Mouse (Mus musculus): ENCODE measurements around the gene Lsamp. TPM values are rescaled to one million over a fixed set of nuclear protein-coding genes. Genes with fewer than 3 reads are reported as not detected.

Lsamp gene
- total and polyA plus RNA-seq, 2 experiments from 2014 or later = 122 to 157 TPM

DNA sequence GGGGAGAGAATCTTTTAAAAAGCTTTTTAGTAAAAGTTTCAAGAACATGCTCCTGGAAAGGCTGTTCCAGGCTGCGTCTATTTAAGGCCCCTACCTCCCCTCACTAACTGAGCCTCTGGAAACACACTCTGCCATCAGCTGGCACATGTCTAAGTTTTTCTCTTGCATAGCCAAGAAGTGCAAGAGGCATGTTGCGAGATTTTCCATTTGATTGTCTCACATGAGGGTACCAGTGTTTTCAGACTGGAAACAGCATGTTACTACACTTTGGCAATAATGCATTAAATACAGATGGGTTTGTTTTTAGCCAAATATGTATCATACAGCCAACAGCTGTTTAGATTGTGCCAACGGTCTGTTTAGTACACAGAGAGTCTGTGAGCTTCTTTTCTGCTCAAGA is 958.1 kb downstream of the Lsamp start:
- 70% methylated on average over 3 of the region's 3 CpGs for WGBS
- no peaks in the 10 kb centered on the region for H3K9me3 ChIP-seq (ENCODE audit: low read length)
- H3K4me3 ChIP-seq (ENCODE audit: low read length) = no peak overlapping the region
- no peaks in the 10 kb centered on the region for H3K27me3 ChIP-seq (ENCODE audit: insufficient read depth, low read length)
- no peak overlapping the region for H3K27ac ChIP-seq
- ATAC-seq = no peak
- H3K9ac ChIP-seq (replicated peaks; ENCODE audit: low read length) = no peak overlapping the region
- H3K36me3 ChIP-seq (ENCODE audit: insufficient read depth, low read length) = no peaks in the 10 kb centered on the region
- H3K4me1 ChIP-seq (ENCODE audit: insufficient read depth, low read length) = no peaks in the 10 kb centered on the region
- no peak for DNase-seq (ENCODE audit: low spot score)
- no peak for TF ChIP-seq CTCF (IDR thresholded peaks at IDR 0.05; ENCODE audit: low read depth)
- H3K4me2 ChIP-seq (ENCODE audit: low read depth, low read length) = no peak overlapping the region

DNA sequence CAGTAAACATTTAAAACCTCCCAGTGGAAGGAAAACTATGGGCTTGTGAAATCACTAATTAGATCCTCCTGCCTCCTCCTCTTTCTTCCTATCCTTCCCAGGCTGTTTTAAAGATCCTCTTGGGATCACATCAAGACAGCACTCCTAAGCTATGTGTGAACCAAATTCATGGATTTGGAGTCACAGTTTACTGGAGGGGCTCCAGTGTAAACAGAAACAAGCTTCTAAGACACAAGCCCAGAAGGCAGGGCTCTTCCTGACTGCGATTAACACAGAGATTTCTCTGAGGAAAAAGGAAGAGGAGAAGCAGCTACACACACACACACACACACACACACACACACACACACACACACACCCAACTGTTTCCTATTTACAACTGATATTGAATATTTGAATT is 961.7 kb downstream of the Lsamp start:
- DNase-seq (ENCODE audit: low spot score) = no peak
- no peaks in the 10 kb centered on the region for H3K36me3 ChIP-seq (ENCODE audit: insufficient read depth, low read length)
- TF ChIP-seq CTCF (IDR thresholded peaks at IDR 0.05; ENCODE audit: low read depth) = no peak
- H3K27me3 ChIP-seq (ENCODE audit: insufficient read depth, low read length) = no peaks in the 10 kb centered on the region
- H3K9me3 ChIP-seq (ENCODE audit: low read length) = no peaks in the 10 kb centered on the region
- no peak overlapping the region for H3K4me2 ChIP-seq (ENCODE audit: low read depth, low read length)
- no peaks in the 10 kb centered on the region for H3K4me1 ChIP-seq (ENCODE audit: insufficient read depth, low read length)
- no peak for ATAC-seq
- 27% methylated on average over 1 of the region's 1 CpGs for WGBS
- H3K27ac ChIP-seq = no peak overlapping the region
- H3K9ac ChIP-seq (replicated peaks; ENCODE audit: low read length) = no peak overlapping the region
- H3K4me3 ChIP-seq (ENCODE audit: low read length) = no peak overlapping the region

DNA sequence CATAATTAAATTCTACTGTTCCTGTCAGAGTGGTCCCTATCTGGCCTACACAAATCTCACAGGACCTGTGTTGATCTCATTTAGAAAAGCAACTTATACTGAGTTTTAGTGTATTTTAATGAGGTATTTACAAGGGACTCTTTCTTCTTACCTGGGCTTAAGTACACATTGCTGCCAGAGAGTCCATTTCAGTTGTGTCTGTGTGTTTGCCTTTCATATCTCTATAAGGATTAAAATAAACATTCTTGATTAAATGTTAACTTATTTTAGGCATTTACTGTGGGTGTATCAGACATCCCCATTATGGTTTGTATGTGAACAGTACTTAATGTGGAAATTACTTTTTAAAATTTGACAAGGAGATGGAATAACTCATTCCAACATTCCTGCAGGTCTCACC is 963.9 kb downstream of the Lsamp start:
- no peak overlapping the region for H3K4me2 ChIP-seq (ENCODE audit: low read depth, low read length)
- ATAC-seq = no peak
- H3K4me1 ChIP-seq (ENCODE audit: insufficient read depth, low read length) = no peaks in the 10 kb centered on the region
- no peak overlapping the region for H3K9ac ChIP-seq (replicated peaks; ENCODE audit: low read length)
- no peaks in the 10 kb centered on the region for H3K27me3 ChIP-seq (ENCODE audit: insufficient read depth, low read length)
- no peak overlapping the region for H3K27ac ChIP-seq
- H3K4me3 ChIP-seq (ENCODE audit: low read length) = no peak overlapping the region
- no peaks in the 10 kb centered on the region for H3K9me3 ChIP-seq (ENCODE audit: low read length)
- H3K36me3 ChIP-seq (ENCODE audit: insufficient read depth, low read length) = no peaks in the 10 kb centered on the region
- no peak for DNase-seq (ENCODE audit: low spot score)
- no peak for TF ChIP-seq CTCF (IDR thresholded peaks at IDR 0.05; ENCODE audit: low read depth)

DNA sequence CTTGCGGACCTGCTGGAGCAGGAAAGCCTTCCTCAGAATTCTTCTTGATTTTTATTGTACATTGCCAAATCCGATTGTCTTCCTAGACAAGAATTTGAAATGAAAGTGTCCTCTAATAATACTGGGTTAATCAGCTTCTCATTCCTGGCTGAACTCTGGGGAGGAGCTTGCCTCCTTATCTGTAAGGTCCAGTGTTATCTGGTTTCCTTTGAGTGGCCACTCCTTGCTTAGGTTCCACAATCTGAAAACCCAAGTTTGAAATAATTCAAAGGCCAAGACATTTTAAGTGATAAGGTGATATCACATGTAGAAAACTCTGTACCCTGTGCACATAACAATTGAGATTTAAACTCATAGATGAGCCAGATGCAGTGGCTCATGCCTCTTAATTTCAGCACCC is 975.0 kb downstream of the Lsamp start:
- no peaks in the 10 kb centered on the region for H3K27me3 ChIP-seq (ENCODE audit: insufficient read depth, low read length)
- H3K4me1 ChIP-seq (ENCODE audit: insufficient read depth, low read length) = no peaks in the 10 kb centered on the region
- no peak overlapping the region for H3K4me3 ChIP-seq (ENCODE audit: low read length)
- no peak for DNase-seq (ENCODE audit: low spot score)
- H3K36me3 ChIP-seq (ENCODE audit: insufficient read depth, low read length) = no peaks in the 10 kb centered on the region
- no peak for ATAC-seq
- no peak overlapping the region for H3K9ac ChIP-seq (replicated peaks; ENCODE audit: low read length)
- H3K4me2 ChIP-seq (ENCODE audit: low read depth, low read length) = no peak overlapping the region
- no peak for TF ChIP-seq CTCF (IDR thresholded peaks at IDR 0.05; ENCODE audit: low read depth)
- H3K27ac ChIP-seq = no peak overlapping the region
- H3K9me3 ChIP-seq (ENCODE audit: low read length) = no peaks in the 10 kb centered on the region
- WGBS = 92% methylated on average over 2 of the region's 2 CpGs

DNA sequence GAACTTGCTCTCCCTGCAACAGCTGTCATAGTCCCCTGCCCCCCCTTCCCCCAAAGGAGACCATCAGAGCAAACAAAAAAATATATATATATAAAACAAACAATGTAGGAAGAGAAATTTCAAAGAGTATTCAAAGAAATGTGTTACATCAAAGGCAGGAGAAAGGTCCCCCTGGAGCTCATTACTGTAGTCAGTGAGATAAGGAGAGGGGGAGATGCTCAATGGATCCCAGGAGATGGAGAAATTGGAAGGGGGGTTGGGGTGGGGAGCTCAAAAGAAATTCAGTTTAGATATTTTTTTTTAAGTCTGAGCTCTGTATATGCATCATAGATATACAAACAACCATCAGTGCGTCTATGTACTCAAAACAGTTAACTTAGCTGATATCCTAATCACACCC is 976.4 kb downstream of the Lsamp start:
- no peaks in the 10 kb centered on the region for H3K9me3 ChIP-seq (ENCODE audit: low read length)

DNA sequence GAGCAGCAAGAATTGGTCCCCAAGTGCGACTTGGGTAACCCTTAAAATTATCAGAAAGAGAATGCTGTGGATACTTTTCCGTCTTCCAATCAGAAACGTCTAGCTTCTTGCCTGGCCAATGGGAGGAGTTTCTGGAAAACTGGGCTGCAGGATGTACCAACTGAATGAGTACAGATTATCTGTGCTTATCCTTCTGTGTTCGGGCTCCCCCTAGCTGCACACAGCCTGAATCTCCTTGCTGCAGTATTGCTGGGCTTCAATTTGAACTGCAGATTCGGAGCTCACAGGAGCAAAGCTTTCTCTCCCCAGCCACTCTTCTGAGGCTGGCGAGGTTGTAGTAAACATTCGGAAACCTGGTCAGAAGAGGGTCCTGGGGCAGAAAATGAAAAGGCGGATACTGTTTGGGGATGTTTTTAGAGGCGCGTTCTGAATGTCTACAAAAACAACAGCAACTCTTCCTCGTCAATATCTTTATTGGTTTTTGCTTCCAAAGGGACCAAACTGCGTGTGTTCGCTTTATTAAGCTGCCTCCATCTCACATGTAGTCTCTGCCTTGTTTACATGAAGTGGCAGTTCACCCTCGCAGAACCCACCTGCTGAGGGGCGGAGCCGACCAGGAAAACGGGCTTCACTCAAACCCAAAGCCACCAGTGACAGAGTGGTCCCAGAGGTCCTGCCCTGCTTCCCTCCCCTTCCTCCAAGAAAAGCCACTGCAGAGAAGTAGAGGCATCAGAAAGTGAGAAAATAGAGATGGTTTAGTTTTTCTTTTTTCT is 984.1 kb downstream of the Lsamp start:
- peak; percentile 96 for TF ChIP-seq CTCF (IDR thresholded peaks at IDR 0.05; ENCODE audit: low read depth)
- DNase-seq (ENCODE audit: low spot score) = peak; percentile 94
- peak; percentile 96 for ATAC-seq
- peak overlapping the region; percentile 58 for H3K4me2 ChIP-seq (ENCODE audit: low read depth, low read length)
- H3K9ac ChIP-seq (replicated peaks; ENCODE audit: low read length) = peak overlapping the region; percentile 45; the same call in 1 of the 2 replicates
- H3K4me3 ChIP-seq (ENCODE audit: low read length) = peak overlapping the region; percentile 31
- 15% methylated on average over 17 of the region's 17 CpGs for WGBS
- peaks cover 6% of the 10 kb centered on the region; the same call in 1 of the 2 replicates for H3K4me1 ChIP-seq (ENCODE audit: insufficient read depth, low read length)
- no peaks in the 10 kb centered on the region for H3K9me3 ChIP-seq (ENCODE audit: low read length)
- no peaks in the 10 kb centered on the region for H3K36me3 ChIP-seq (ENCODE audit: insufficient read depth, low read length)
- H3K27me3 ChIP-seq (ENCODE audit: insufficient read depth, low read length) = no peaks in the 10 kb centered on the region
- H3K27ac ChIP-seq = no peak overlapping the region

More for the DNA sequence above, 976.4 kb downstream of the Lsamp start:
- H3K27me3 ChIP-seq (ENCODE audit: insufficient read depth, low read length) = no peaks in the 10 kb centered on the region
- H3K4me3 ChIP-seq (ENCODE audit: low read length) = no peak overlapping the region
- WGBS = 67% methylated on average over 1 of the region's 1 CpGs
- no peak for TF ChIP-seq CTCF (IDR thresholded peaks at IDR 0.05; ENCODE audit: low read depth)
- H3K4me2 ChIP-seq (ENCODE audit: low read depth, low read length) = no peak overlapping the region
- H3K27ac ChIP-seq = no peak overlapping the region
- DNase-seq (ENCODE audit: low spot score) (no peak), ATAC-seq (no peak)
- H3K9ac ChIP-seq (replicated peaks; ENCODE audit: low read length) = no peak overlapping the region
- H3K36me3 ChIP-seq (ENCODE audit: insufficient read depth, low read length) = no peaks in the 10 kb centered on the region
- H3K4me1 ChIP-seq (ENCODE audit: insufficient read depth, low read length) = no peaks in the 10 kb centered on the region

DNA sequence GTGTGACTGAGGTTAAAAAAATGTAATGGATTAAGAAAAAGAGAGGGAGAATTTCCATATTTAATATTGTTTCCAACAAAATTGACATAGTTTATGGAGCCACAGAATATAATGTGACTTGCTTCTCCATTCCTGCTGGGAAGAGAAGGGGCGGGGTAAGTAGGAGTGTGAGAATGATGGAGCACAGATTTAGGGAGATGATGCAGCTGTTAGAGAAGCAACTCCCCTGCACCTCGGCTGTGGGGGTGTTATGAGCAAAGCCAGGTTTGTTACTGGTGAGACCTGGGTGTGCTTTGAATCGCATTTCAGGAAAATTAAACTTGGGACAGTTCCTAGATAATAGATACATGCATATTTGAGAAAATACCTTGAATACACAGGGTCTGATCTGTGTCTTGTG is 987.2 kb downstream of the Lsamp start:
- no peak overlapping the region for H3K4me3 ChIP-seq (ENCODE audit: low read length)
- H3K36me3 ChIP-seq (ENCODE audit: insufficient read depth, low read length) = no peaks in the 10 kb centered on the region
- H3K4me1 ChIP-seq (ENCODE audit: insufficient read depth, low read length) = peaks cover 6% of the 10 kb centered on the region; the same call in 1 of the 2 replicates
- DNase-seq (ENCODE audit: low spot score) (no peak), ATAC-seq (no peak)
- no peak overlapping the region for H3K27ac ChIP-seq
- H3K9me3 ChIP-seq (ENCODE audit: low read length) = no peaks in the 10 kb centered on the region
- H3K9ac ChIP-seq (replicated peaks; ENCODE audit: low read length) = no peak overlapping the region
- no peak overlapping the region for H3K4me2 ChIP-seq (ENCODE audit: low read depth, low read length)
- no peak for TF ChIP-seq CTCF (IDR thresholded peaks at IDR 0.05; ENCODE audit: low read depth)
- WGBS = 68% methylated on average over 3 of the region's 3 CpGs
- H3K27me3 ChIP-seq (ENCODE audit: insufficient read depth, low read length) = no peaks in the 10 kb centered on the region
